Mouse (Mus musculus) cortical plate, adult 2 months (tissue): ENCODE data around the gene Nol6.

Source experiments
- CTCF ChIP-seq: fragments of 200-500 bp; IDR thresholded peaks from 2 replicates; pipeline ENCODE4 v1.5.1; 2011; ENCODE audit warnings: mild to moderate bottlenecking, control low read depth, low read length; ENCODE audit not compliant: insufficient read depth; ENCODE audit errors: extremely low read depth
- POLR2A ChIP-seq: fragments of 200-500 bp; IDR thresholded peaks from 2 replicates; pipeline ENCODE4 v1.6.1; 2011; ENCODE audit warnings: mild to moderate bottlenecking, low read length, control low read depth; ENCODE audit not compliant: insufficient read depth; ENCODE audit errors: extremely low read depth

GRCm38 (mm10) chr4:41136454-41136805 lies 12.2 kb upstream of the Nol6 start:
- TF ChIP-seq CTCF = no peak
- TF ChIP-seq POLR2A = no peak
